Mouse (Mus musculus) spleen, adult 2 months (tissue): Measurements from ENCODE around the gene Dbndd2.

Source experiments
- CTCF ChIP-seq: fragments of 200-500 bp; IDR thresholded peaks from 2 replicates; pipeline ENCODE4 v1.5.1; 2011; ENCODE audit warnings: mild to moderate bottlenecking, inconsistent platforms; ENCODE audit not compliant: insufficient read depth, insufficient read length, insufficient replicate concordance; ENCODE audit errors: extremely low read depth
- POLR2A ChIP-seq: fragments of 200-500 bp; IDR thresholded peaks from 2 replicates; pipeline ENCODE4 v1.6.1; 2011; ENCODE audit warnings: low read depth, low read length, inconsistent platforms

DNA sequence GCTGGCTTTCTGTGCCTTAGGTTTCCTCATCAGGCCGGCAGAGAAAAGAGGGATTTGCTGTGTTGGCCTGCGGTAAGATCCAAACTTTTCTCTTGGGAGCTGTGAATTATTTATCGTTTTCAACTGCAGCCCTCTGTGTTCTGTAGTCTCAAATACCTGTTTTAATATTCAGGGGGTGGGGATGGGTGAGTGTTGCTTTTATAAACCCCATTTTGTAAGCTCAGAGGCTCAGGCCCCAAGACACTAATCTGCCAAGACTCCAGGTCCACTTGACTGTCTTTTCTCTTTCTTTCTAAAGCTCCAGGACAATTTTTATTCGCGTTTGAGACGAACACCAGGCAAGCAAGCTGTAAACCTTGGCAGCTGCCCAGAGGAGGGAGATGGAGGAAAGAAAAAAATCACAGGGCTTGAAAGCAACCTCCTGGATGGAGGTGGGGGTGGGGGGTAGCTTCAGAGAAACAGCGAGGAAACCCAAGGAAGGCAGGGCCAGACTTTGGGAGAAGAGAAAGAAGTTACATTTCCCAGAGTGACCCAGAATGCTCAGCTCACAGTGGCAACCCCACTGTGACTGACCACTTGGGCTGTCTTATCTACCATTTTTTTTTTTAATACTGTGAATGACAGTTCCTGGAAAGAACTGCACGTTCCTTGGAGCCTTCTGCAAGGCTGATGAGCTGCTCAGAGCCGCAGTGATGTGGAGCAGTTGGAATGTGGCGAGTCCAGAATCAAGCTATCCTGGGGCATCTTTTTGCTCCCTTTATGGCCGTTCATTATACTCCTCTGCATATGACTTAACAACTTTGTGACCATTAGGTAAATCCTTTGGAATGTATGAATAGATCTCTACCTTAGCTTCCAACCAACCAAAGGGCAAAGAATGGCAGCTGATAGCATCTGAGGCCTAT lies 32.6 kb downstream of the Dbndd2 start:
- TF ChIP-seq CTCF (no peak), POLR2A (no peak)
